Mouse (Mus musculus): ENCODE data around the gene Lacc1. TPM values are rescaled to one million over a fixed set of nuclear protein-coding genes. Genes with fewer than 3 reads are reported as not detected.

Gene Lacc1
- total RNA-seq, 2 experiments from 2014 or later: 2.9 to 3.5 TPM

DNA sequence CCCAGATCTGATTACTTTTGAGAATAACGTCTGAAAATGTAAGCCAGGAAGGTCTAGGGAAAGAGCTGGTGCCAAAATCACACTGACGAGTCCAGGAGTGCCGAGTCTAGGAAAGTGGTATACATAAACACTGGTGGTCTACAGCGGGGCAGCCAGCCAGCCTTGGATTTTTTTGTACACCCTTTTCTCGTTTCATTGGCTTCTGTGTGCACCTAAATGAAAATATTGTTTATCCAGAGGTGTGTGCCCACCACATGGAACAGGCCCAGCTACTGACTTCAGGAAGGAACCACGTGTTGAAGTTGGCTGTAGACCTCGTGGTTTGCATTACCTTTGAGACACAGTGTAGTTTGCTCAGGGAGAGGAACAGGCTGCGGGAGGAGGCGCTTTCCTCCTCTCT, 57.1 kb downstream of the Lacc1 start:
- no peak for DNase-seq

Other genes with a start within 250 kb of the Lacc1 start
- 1 to 10 TPM; 1.1 to 2.0 TPM for gene Ccdc122, start 132 bp downstream of the Lacc1 start, total RNA-seq (2021)
- gene Enox1, start 119.9 kb upstream of the Lacc1 start, total RNA-seq (2021): 1 to 10 TPM; 3.5 to 4.3 TPM

Data from gastrocnemius, postnatal 10 days (tissue).